ENCODE assay signal across 30 mouse cellular contexts in genomic region chr6:36877399-36877798, GRCm38 (mm10).
A peak's percentile ranks its signal among the peaks of the same experiment; 100 is the strongest.
DNase-seq lines count a peak whose midpoint lies in the region; TF ChIP-seq lines count a peak whose summit lies in the region.
"Had no signal": no experiment of that assay in that cellular context is flagged by ENCODE, and none has a peak within 500 bp of the region (broad histone marks: within the 10 kb centered on the region; RNA-seq: fewer than 3 reads in every experiment).

No protein-coding gene starts in this region.

- H3K9me3 ChIP-seq in heart, embryonic 10.5 days = no peaks in the 10 kb centered on the region
- H3K9me3 ChIP-seq: embryonic facial prominence, embryonic 10.5 days; embryonic facial prominence, embryonic 13.5 days; forebrain, embryonic 12.5 days; G1E; heart, embryonic 12.5 days; heart, embryonic 15.5 days had no signal

- H3K27ac ChIP-seq in heart, embryonic 10.5 days = 0 out of 2 replicates have a peak overlapping the region, but pooled peaks have one; percentile 29
- H3K27ac ChIP-seq in layer of hippocampus, adult 2 months = no peak overlapping the region
- H3K27ac ChIP-seq: embryonic facial prominence, embryonic 10.5 days; embryonic facial prominence, embryonic 13.5 days; forebrain, embryonic 12.5 days; gastrocnemius, adult 2 months; heart, embryonic 15.5 days; hindbrain, embryonic 14.5 days; hindbrain, postnatal 0 days had no signal

- DNase-seq in heart, embryonic 10.5 days (ENCODE audit: low spot score) = no peak
- no peak for DNase-seq in heart, postnatal 36 days
- peak; percentile 11 for DNase-seq in lung, postnatal 10 days
- no peak for DNase-seq in lung, postnatal 4 days
- DNase-seq in hindlimb bud, embryonic 11.5 days (ENCODE audit: extremely low spot score, low read depth, low spot score) = peak; percentile 79
- DNase-seq in mesoderm, embryonic 11.5 days (ENCODE audit: low read depth, low spot score) = peak; percentile 71
- no peak for DNase-seq in left cerebral cortex, postnatal 36 days (ENCODE audit: low spot score in 2 of 2)
- no peak for DNase-seq in layer of hippocampus, adult 2 months (ENCODE audit: low spot score in 2 of 2)
- DNase-seq: adrenal gland, postnatal 10 days; B cell, adult 2 months; cerebellum, adult 11 months; cerebellum, adult 2 months; cerebellum, adult 9-11 months; cerebellum, postnatal 25 days; forebrain, postnatal 0 days; gastrocnemius, adult 2 months; gastrocnemius, postnatal 14 days; heart, adult 11 months; heart, postnatal 10 days; heart, postnatal 4 days had no signal

- no peak overlapping the region for H3K4me3 ChIP-seq in heart, embryonic 10.5 days
- no peak overlapping the region for H3K4me3 ChIP-seq in layer of hippocampus, adult 2 months
- H3K4me3 ChIP-seq: embryonic facial prominence, embryonic 10.5 days; embryonic facial prominence, embryonic 13.5 days; erythroblast, embryonic 14.5 days; forebrain, embryonic 12.5 days; gastrocnemius, adult 2 months; heart, embryonic 12.5 days; heart, embryonic 15.5 days had no signal

- TF ChIP-seq CTCF in layer of hippocampus, adult 2 months (conservative IDR thresholded peaks at IDR 0.05) = no peak

- intact Hi-C loops in heart, postnatal 36 days (cut with DNase I) = no loop called here
- intact Hi-C loops in left cerebral cortex, postnatal 36 days (cut with DNase I) = no loop called here

- H3K27me3 ChIP-seq in heart, embryonic 10.5 days (ENCODE audit: insufficient read depth, poor library complexity, severe bottlenecking) = no peaks in the 10 kb centered on the region
- H3K27me3 ChIP-seq: CH12.LX; embryonic facial prominence, embryonic 13.5 days; heart, embryonic 12.5 days; heart, embryonic 15.5 days had no signal

- H3K4me1 ChIP-seq in heart, embryonic 10.5 days = peaks cover 4% of the 10 kb centered on the region; the same call in 1 of the 2 replicates

- WGBS in heart, embryonic 10.5 days = 79% methylated on average over 4 of the region's 4 CpGs

- H3K36me3 ChIP-seq in heart, embryonic 10.5 days = no peaks in the 10 kb centered on the region
- H3K36me3 ChIP-seq: embryonic facial prominence, embryonic 10.5 days; embryonic facial prominence, embryonic 13.5 days; forebrain, embryonic 12.5 days; G1E; heart, embryonic 12.5 days; heart, embryonic 15.5 days had no signal

Comparison
In these comparisons a context has a peak if more than half of its experiments do, and no peak if none do; other contexts are left out.
1. DNase-seq: peak in lung, postnatal 10 days (single experiment), hindlimb bud, embryonic 11.5 days (single experiment) and mesoderm, embryonic 11.5 days (single experiment); none in heart, embryonic 10.5 days (single experiment), heart, postnatal 36 days (0 of 2), lung, postnatal 4 days (0 of 2), left cerebral cortex, postnatal 36 days (0 of 2) and layer of hippocampus, adult 2 months (0 of 2).